Mouse (Mus musculus) brain, embryonic 14.5 days (tissue): ENCODE data around the gene Ldlrad3.

ENCODE experiments used
- CTCF ChIP-seq: fragments of 200-500 bp; IDR thresholded peaks from 2 replicates; pipeline ENCODE4 v1.5.1; 2012; ENCODE audit warnings: inconsistent platforms, mild to moderate bottlenecking, moderate library complexity, borderline replicate concordance; ENCODE audit not compliant: insufficient read depth, insufficient read length; ENCODE audit errors: extremely low read depth
- POLR2A ChIP-seq: fragments of 200-500 bp; IDR thresholded peaks from 2 replicates; pipeline ENCODE4 v1.6.1; 2012; ENCODE audit warnings: mild to moderate bottlenecking, inconsistent platforms, borderline replicate concordance; ENCODE audit not compliant: poor library complexity, insufficient read depth, insufficient read length, severe bottlenecking; ENCODE audit errors: extremely low read depth

- TF ChIP-seq CTCF (no peak), POLR2A (no peak)
These were observed 10.5 kb upstream of the Ldlrad3 start for GRCm38 (mm10) chr2:102196709-102197108.
